In genomic region chr2:32877761-32878393, GRCm38 (mm10) we compare ENCODE assay signal across 8 mouse cellular contexts. TPM values are rescaled to one million over a fixed set of nuclear protein-coding genes. Genes with fewer than 3 reads are reported as not detected.
DNase-seq lines count a peak whose midpoint lies in the region; ATAC-seq and TF ChIP-seq lines count a peak whose summit lies in the region.

No protein-coding gene starts in this region.

- H3K9me3 ChIP-seq in forebrain, embryonic 12.5 days = no peaks in the 10 kb centered on the region
- no peaks in the 10 kb centered on the region for H3K9me3 ChIP-seq in liver, embryonic 12.5 days (replicated peaks)

- H3K79me2 ChIP-seq in myocyte (ENCODE audit: control insufficient read depth, insufficient read depth) = peaks cover 62% of the 10 kb centered on the region

- no peak for DNase-seq in kidney, adult 2 months
- no peak for DNase-seq in kidney, postnatal 10 days
- no peak for DNase-seq in urinary bladder, postnatal 36 days (ENCODE audit: low spot score in 2 of 2)
- DNase-seq in right cerebral cortex, postnatal 25 days = no peak
- DNase-seq in kidney, adult 9 months = no peak

- peak overlapping the region; percentile 94 for H3K4me3 ChIP-seq in kidney, adult 2 months (ENCODE audit: insufficient read depth, low read depth, low read length)
- peak overlapping the region; percentile 68 for H3K4me3 ChIP-seq in forebrain, embryonic 12.5 days (replicated peaks)
- H3K4me3 ChIP-seq in liver, embryonic 12.5 days = 0 out of 2 replicates have a peak overlapping the region, but pooled peaks have one; percentile 67
- peak overlapping the region; percentile 96 for H3K4me3 ChIP-seq in myocyte

- H3K9ac ChIP-seq in forebrain, embryonic 12.5 days = peak overlapping the region; percentile 90; the same call in 1 of the 2 replicates
- H3K9ac ChIP-seq in liver, embryonic 12.5 days = peak overlapping the region; percentile 78; the same call in 1 of the 2 replicates

- H3K4me2 ChIP-seq in forebrain, embryonic 12.5 days = peak overlapping the region; percentile 94
- peak overlapping the region; percentile 97 for H3K4me2 ChIP-seq in liver, embryonic 12.5 days
- H3K4me2 ChIP-seq in myocyte (ENCODE audit: low read depth) = peak overlapping the region; percentile 92

- peak overlapping the region; percentile 88 for H3K27ac ChIP-seq in kidney, adult 2 months (ENCODE audit: insufficient read depth, low read depth, low read length)
- no peak overlapping the region for H3K27ac ChIP-seq in forebrain, embryonic 12.5 days
- no peak overlapping the region for H3K27ac ChIP-seq in liver, embryonic 12.5 days

- H3K27me3 ChIP-seq in kidney, adult 2 months (replicated peaks; ENCODE audit: control insufficient read depth, insufficient read depth, low read length) = no peaks in the 10 kb centered on the region
- peaks cover 11% of the 10 kb centered on the region; the same call in 1 of the 2 replicates for H3K27me3 ChIP-seq in forebrain, embryonic 12.5 days
- peaks cover 37% of the 10 kb centered on the region for H3K27me3 ChIP-seq in liver, embryonic 12.5 days (replicated peaks)
- no peaks in the 10 kb centered on the region for H3K27me3 ChIP-seq in myocyte (ENCODE audit: control insufficient read depth, insufficient read depth, insufficient read length)

- H3K4me1 ChIP-seq in kidney, adult 2 months (ENCODE audit: control insufficient read depth, insufficient read depth, low read length) = peaks cover 23% of the 10 kb centered on the region
- peaks cover 73% of the 10 kb centered on the region for H3K4me1 ChIP-seq in forebrain, embryonic 12.5 days
- peaks cover 75% of the 10 kb centered on the region for H3K4me1 ChIP-seq in liver, embryonic 12.5 days

- TF ChIP-seq CTCF in kidney, adult 2 months (conservative IDR thresholded peaks at IDR 0.05; ENCODE audit: insufficient read depth, insufficient read length, low read depth, low read length) = no peak

- H3ac ChIP-seq in myocyte (ENCODE audit: control insufficient read depth, insufficient read length) = peak overlapping the region; percentile 95

- WGBS in kidney, adult 2 months = 45% methylated on average over 6 of the region's 6 CpGs
- 52% methylated on average over 6 of the region's 6 CpGs for WGBS in forebrain, embryonic 12.5 days
- 49% methylated on average over 6 of the region's 6 CpGs for WGBS in liver, embryonic 12.5 days (ENCODE audit: insufficient replicate concordance)

- TF ChIP-seq POLR2A in kidney, adult 2 months (IDR thresholded peaks at IDR 0.05; ENCODE audit: low read depth, low read length) = no peak
- TF ChIP-seq POLR2A in myocyte (IDR thresholded peaks at IDR 0.05; ENCODE audit: insufficient read length, low read depth) = peak; percentile 26

- no peak for ATAC-seq in forebrain, embryonic 12.5 days (ENCODE audit: low FRiP score)
- no peak for ATAC-seq in liver, embryonic 12.5 days

- no peaks in the 10 kb centered on the region for H3K36me3 ChIP-seq in kidney, adult 2 months (ENCODE audit: control insufficient read depth, insufficient read depth, low read length)
- no peaks in the 10 kb centered on the region for H3K36me3 ChIP-seq in forebrain, embryonic 12.5 days (replicated peaks)
- H3K36me3 ChIP-seq in liver, embryonic 12.5 days = no peaks in the 10 kb centered on the region
- H3K36me3 ChIP-seq in myocyte (ENCODE audit: control insufficient read depth, insufficient read depth) = no peaks in the 10 kb centered on the region

TF ChIP-seq in myocyte, 11 proteins besides CTCF, POLR2A, EP300 and RAD21:
- TF ChIP-seq SRF (IDR thresholded peaks at IDR 0.05; ENCODE audit: control insufficient read depth, insufficient read length, low read depth) (no peak), POLR2AphosphoS2 (IDR thresholded peaks at IDR 0.05; ENCODE audit: insufficient read length, low read depth) (no peak), E2F4 (IDR thresholded peaks at IDR 0.05; ENCODE audit: insufficient read depth) (no peak), REST (IDR thresholded peaks at IDR 0.05; ENCODE audit: insufficient read depth, insufficient read length) (no peak)

RNA-seq across cellular contexts. Expression of gene Fam129b, which starts 2.0 kb away (rescaled TPM):
- polyA plus RNA-seq in kidney, adult 2 months (2012; rRNA removed) = 32.3 and 33.4 TPM in 2 replicates
- polyA plus RNA-seq in forebrain, embryonic 12.5 days (2016; fragmentation: Nextera tagmentation; extraction: Ambion mirVana) = 24.6 and 27.3 TPM in 2 replicates
- polyA plus RNA-seq in liver, embryonic 12.5 days (2016; fragmentation: Nextera tagmentation; extraction: Ambion mirVana) = 11.9 and 12.4 TPM in 2 replicates
- polyA plus RNA-seq in myocyte (2012; fragmentation: generic; extraction: Trizol) = 204 TPM

RNA-seq across cellular contexts. Expression of gene Stxbp1, which starts 30.8 kb away (rescaled TPM):
- 10.2 and 13.2 TPM in 2 replicates for polyA plus RNA-seq in kidney, adult 2 months (2012; rRNA removed)
- 68.5 and 73.5 TPM in 2 replicates for polyA plus RNA-seq in forebrain, embryonic 12.5 days (2016; fragmentation: Nextera tagmentation; extraction: Ambion mirVana)
- polyA plus RNA-seq in liver, embryonic 12.5 days (2016; fragmentation: Nextera tagmentation; extraction: Ambion mirVana) = 5.8 and 5.9 TPM in 2 replicates
- 32.2 TPM for polyA plus RNA-seq in myocyte (2012; fragmentation: generic; extraction: Trizol)
